Mouse (Mus musculus): ENCODE measurements around the gene Fam171a1. TPM values are rescaled to one million over a fixed set of nuclear protein-coding genes. Genes with fewer than 3 reads are reported as not detected.

Fam171a1 gene
- polyA plus RNA-seq, 1 experiment from 2014 or later: 47.9 TPM

Small RNA genes lying within 50 kb of the gene (microRNA-seq; reads per million reads assigned to microRNA genes)
- not detected for gene Gm27306

Other genes with a start within 250 kb of the Fam171a1 start
- gene Nmt2, start 170.0 kb downstream of the Fam171a1 start, polyA plus RNA-seq (2015; fragmentation: Nextera tagmentation; extraction: Ambion mirVana): 90.2 and 102 TPM in 2 replicates
- 12.8 and 14.7 TPM in 2 replicates for gene Rpp38, start 218.4 kb downstream of the Fam171a1 start, polyA plus RNA-seq (2015; fragmentation: Nextera tagmentation; extraction: Ambion mirVana)
- 1.2 and 1.3 TPM in 2 replicates for gene Acbd7, start 221.9 kb downstream of the Fam171a1 start, polyA plus RNA-seq (2015; fragmentation: Nextera tagmentation; extraction: Ambion mirVana)